15 mouse cellular contexts compared by ENCODE assay signal in genomic region chr2:49722983-49723382, GRCm38 (mm10).
DNase-seq lines count a peak whose midpoint lies in the region; ATAC-seq and TF ChIP-seq lines count a peak whose summit lies in the region.
"Had no signal": no experiment of that assay in that cellular context is flagged by ENCODE, and none has a peak within 500 bp of the region (broad histone marks: within the 10 kb centered on the region; RNA-seq: fewer than 3 reads in every experiment).

No protein-coding gene starts in this region.

- H3K4me1 ChIP-seq in heart, embryonic 10.5 days, result peaks cover 40% of the 10 kb centered on the region
- peaks cover 9% of the 10 kb centered on the region for H3K4me1 ChIP-seq in kidney, postnatal 0 days (replicated peaks; ENCODE audit: insufficient read depth, low read length)
- peaks cover 65% of the 10 kb centered on the region for H3K4me1 ChIP-seq in limb, embryonic 10.5 days
- peaks cover 66% of the 10 kb centered on the region for H3K4me1 ChIP-seq in neural tube, embryonic 15.5 days
- peaks cover 3% of the 10 kb centered on the region; the same call in 1 of the 2 replicates for H3K4me1 ChIP-seq in intestine, embryonic 16.5 days (ENCODE audit: control insufficient read depth, insufficient read depth, low read length)

- H3K4me3 ChIP-seq in heart, embryonic 10.5 days, result peak overlapping the region; percentile 13; the same call in 1 of the 2 replicates
- H3K4me3 ChIP-seq in kidney, postnatal 0 days (replicated peaks; ENCODE audit: low read depth, low read length), result no peak overlapping the region
- no peak overlapping the region for H3K4me3 ChIP-seq in limb, embryonic 10.5 days
- H3K4me3 ChIP-seq in neural tube, embryonic 15.5 days (replicated peaks), result no peak overlapping the region
- H3K4me3 ChIP-seq in intestine, embryonic 16.5 days (ENCODE audit: low read length), result no peak overlapping the region
- H3K4me3 ChIP-seq: heart, adult 2 months; limb, embryonic 12.5 days; liver, embryonic 15.5 days; stomach, embryonic 15.5 days had no signal

- no peak for ATAC-seq in kidney, postnatal 0 days (replicated peaks; ENCODE audit: low FRiP score, low read depth)
- ATAC-seq in neural tube, embryonic 15.5 days (ENCODE audit: low FRiP score), result no peak
- ATAC-seq in intestine, embryonic 16.5 days, result no peak

- H3K36me3 ChIP-seq in heart, embryonic 10.5 days, result no peaks in the 10 kb centered on the region
- H3K36me3 ChIP-seq in kidney, postnatal 0 days (ENCODE audit: insufficient read depth, low read length), result no peaks in the 10 kb centered on the region
- peaks cover 31% of the 10 kb centered on the region for H3K36me3 ChIP-seq in limb, embryonic 10.5 days
- peaks cover 26% of the 10 kb centered on the region for H3K36me3 ChIP-seq in neural tube, embryonic 15.5 days
- H3K36me3 ChIP-seq in intestine, embryonic 16.5 days (ENCODE audit: control insufficient read depth, insufficient read depth, low read length), result no peaks in the 10 kb centered on the region
- H3K36me3 ChIP-seq: liver, embryonic 15.5 days; stomach, embryonic 15.5 days had no signal

- H3K27ac ChIP-seq in heart, embryonic 10.5 days, result no peak overlapping the region
- peak overlapping the region; percentile 38 for H3K27ac ChIP-seq in kidney, postnatal 0 days
- peak overlapping the region; percentile 75 for H3K27ac ChIP-seq in limb, embryonic 10.5 days
- H3K27ac ChIP-seq in neural tube, embryonic 15.5 days (replicated peaks), result peak overlapping the region; percentile 57
- no peak overlapping the region for H3K27ac ChIP-seq in intestine, embryonic 16.5 days (ENCODE audit: low read length)
- H3K27ac ChIP-seq: heart, adult 2 months; limb, embryonic 12.5 days; liver, embryonic 15.5 days; stomach, embryonic 15.5 days had no signal

- no peak for DNase-seq in heart, embryonic 10.5 days (ENCODE audit: low spot score)
- no peak for DNase-seq in heart, adult 18-20 months
- no peak for DNase-seq in kidney, postnatal 0 days (ENCODE audit: low spot score)
- DNase-seq in kidney, postnatal 14 days, result no peak
- DNase-seq in limb, embryonic 10.5 days (ENCODE audit: low spot score), result no peak
- DNase-seq in spleen, adult 18-20 months, result no peak
- DNase-seq: cerebellum, adult 2 months; heart, adult 2 months; kidney, postnatal 4 days; lung, postnatal 36 days had no signal

- H3K9me3 ChIP-seq in heart, embryonic 10.5 days, result no peaks in the 10 kb centered on the region
- H3K9me3 ChIP-seq in kidney, postnatal 0 days (replicated peaks; ENCODE audit: low read length), result no peaks in the 10 kb centered on the region
- no peaks in the 10 kb centered on the region for H3K9me3 ChIP-seq in limb, embryonic 10.5 days (replicated peaks)
- no peaks in the 10 kb centered on the region for H3K9me3 ChIP-seq in neural tube, embryonic 15.5 days (replicated peaks)
- no peaks in the 10 kb centered on the region for H3K9me3 ChIP-seq in intestine, embryonic 16.5 days (ENCODE audit: control insufficient read depth, low read length)
- H3K9me3 ChIP-seq: limb, embryonic 12.5 days; liver, embryonic 15.5 days; stomach, embryonic 15.5 days had no signal

- H3K4me2 ChIP-seq in kidney, postnatal 0 days (ENCODE audit: low read length), result no peak overlapping the region
- H3K4me2 ChIP-seq in neural tube, embryonic 15.5 days, result no peak overlapping the region
- H3K4me2 ChIP-seq in intestine, embryonic 16.5 days (ENCODE audit: low read depth, low read length), result no peak overlapping the region
- H3K4me2 ChIP-seq: limb, embryonic 12.5 days; liver, embryonic 15.5 days; stomach, embryonic 15.5 days had no signal

- H3K9ac ChIP-seq in kidney, postnatal 0 days (ENCODE audit: low read depth, low read length), result no peak overlapping the region
- H3K9ac ChIP-seq in neural tube, embryonic 15.5 days (replicated peaks), result no peak overlapping the region
- H3K9ac ChIP-seq in intestine, embryonic 16.5 days (ENCODE audit: low read depth, low read length), result no peak overlapping the region
- H3K9ac ChIP-seq: limb, embryonic 12.5 days; liver, embryonic 15.5 days; stomach, embryonic 15.5 days had no signal

- no peaks in the 10 kb centered on the region for H3K27me3 ChIP-seq in heart, embryonic 10.5 days (ENCODE audit: insufficient read depth, poor library complexity, severe bottlenecking)
- H3K27me3 ChIP-seq in kidney, postnatal 0 days (ENCODE audit: insufficient read depth, low read length), result no peaks in the 10 kb centered on the region
- H3K27me3 ChIP-seq in limb, embryonic 10.5 days (ENCODE audit: low read depth, poor library complexity, severe bottlenecking), result no peaks in the 10 kb centered on the region
- H3K27me3 ChIP-seq in neural tube, embryonic 15.5 days (replicated peaks), result no peaks in the 10 kb centered on the region
- H3K27me3 ChIP-seq in intestine, embryonic 16.5 days (replicated peaks; ENCODE audit: control insufficient read depth, insufficient read depth, low read length), result no peaks in the 10 kb centered on the region
- H3K27me3 ChIP-seq: liver, embryonic 15.5 days; stomach, embryonic 15.5 days had no signal

- 26% methylated on average over 13 of the region's 13 CpGs for WGBS in heart, embryonic 10.5 days
- 81% methylated on average over 13 of the region's 13 CpGs for WGBS in kidney, postnatal 0 days
- 82% methylated on average over 13 of the region's 13 CpGs for WGBS in limb, embryonic 10.5 days
- WGBS in neural tube, embryonic 15.5 days, result 72% methylated on average over 13 of the region's 13 CpGs
- WGBS in intestine, embryonic 16.5 days, result 72% methylated on average over 13 of the region's 13 CpGs

- no peak for TF ChIP-seq CTCF in kidney, postnatal 0 days (IDR thresholded peaks at IDR 0.05; ENCODE audit: low read depth)

Comparison
In these comparisons a context has a peak if more than half of its experiments do, and no peak if none do; other contexts are left out.
1. H3K27ac ChIP-seq: peak in kidney, postnatal 0 days (single experiment), limb, embryonic 10.5 days (single experiment) and neural tube, embryonic 15.5 days (single experiment); none in heart, embryonic 10.5 days (single experiment) and intestine, embryonic 16.5 days (single experiment).